Mouse (Mus musculus) brown adipose tissue, adult 24 weeks (tissue): ENCODE data around the gene Tmem30c. TPM values are rescaled to one million over a fixed set of nuclear protein-coding genes. Genes with fewer than 3 reads are reported as not detected.
"Not testable (repeated sequence)": the region's sequence is repeated elsewhere in the genome, so short reads cannot be mapped to it uniquely, and the experiment has no call there.

Source experiments
- H3K27ac ChIP-seq: fragments of 200-500 bp; replicated peaks from 2 replicates; pipeline ENCODE4 v1.5.1; 2012; ENCODE audit warnings: low read depth, mild to moderate bottlenecking, low read length
- H3K4me1 ChIP-seq: fragments of 200-500 bp; 2 replicates; pipeline ENCODE4 v1.6.1; 2012; ENCODE audit warnings: low read length, mixed read lengths; ENCODE audit not compliant: control insufficient read depth, insufficient read depth, insufficient read length
- H3K4me3 ChIP-seq: fragments of 200-500 bp; 2 replicates; pipeline ENCODE4 v1.5.1; 2012; ENCODE audit warnings: low read depth, mild to moderate bottlenecking, low read length, moderate library complexity; ENCODE audit not compliant: insufficient read depth
- polyA plus RNA-seq: library from polyadenylated mRNA; stranded (reverse); fragments of >200 nt; gene quantifications from 2 replicates; pipeline ENCODE4 v1.2.4, GENCODE M21; 2012; ENCODE audit not compliant: missing spikeins, insufficient read depth, insufficient read length

Tmem30c gene
- polyA plus RNA-seq, 1 experiment = not detected

GRCm38 (mm10) chr16:57268058-57268841, 24.4 kb downstream of the Tmem30c start:
- no peak overlapping the region for H3K27ac ChIP-seq
- no peak overlapping the region for H3K4me3 ChIP-seq
- H3K4me1 ChIP-seq = no peaks in the 10 kb centered on the region

DNA sequence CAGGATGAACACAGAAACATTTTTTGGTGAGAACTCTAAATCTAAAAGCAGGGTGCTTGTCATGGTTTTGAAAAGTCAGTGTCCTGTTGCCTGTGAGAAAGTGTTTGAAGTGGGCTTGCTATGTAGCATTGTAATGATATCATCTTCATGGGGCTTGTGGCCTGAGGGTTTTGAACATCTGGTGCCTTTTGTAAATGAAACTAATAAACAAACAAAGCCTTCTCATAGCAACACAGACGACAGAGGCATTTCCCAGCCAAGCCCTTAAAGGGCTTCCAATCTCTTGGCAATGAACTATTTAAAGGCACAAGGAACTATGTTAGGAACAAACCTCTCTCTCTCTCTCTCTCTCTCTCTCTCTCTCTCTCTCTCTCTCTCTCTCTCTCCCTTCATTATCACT, 25.6 kb downstream of the Tmem30c start:
- Histone ChIP-seq H3K4me1 (no peaks in the 10 kb centered on the region), H3K4me3 (no peak overlapping the region), H3K27ac (no peak overlapping the region)

DNA sequence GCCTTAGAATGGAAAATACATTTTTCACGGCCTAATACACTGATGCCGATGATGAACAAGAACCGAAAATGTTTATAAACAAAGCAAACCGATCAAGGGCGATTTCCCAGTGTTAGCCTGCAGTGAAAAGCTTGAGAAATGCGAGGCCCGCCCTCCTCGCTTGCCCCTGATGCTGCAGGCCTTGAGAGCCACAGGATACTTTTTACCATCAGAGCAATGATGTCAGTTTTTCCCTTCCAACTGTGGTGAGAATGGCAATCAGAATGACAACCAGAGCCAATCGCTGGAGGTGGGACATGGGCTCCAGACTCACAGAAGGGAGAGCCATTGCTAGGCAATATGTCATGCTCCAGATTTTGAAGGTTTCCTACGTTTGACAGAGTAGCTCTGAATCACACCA, 32.5 kb downstream of the Tmem30c start:
- Histone ChIP-seq H3K4me1 (no peaks in the 10 kb centered on the region), H3K4me3 (no peak overlapping the region), H3K27ac (no peak overlapping the region)

GRCm38 (mm10) chr16:57259356-57260083, 33.1 kb downstream of the Tmem30c start:
- Histone ChIP-seq H3K4me1 (no peaks in the 10 kb centered on the region), H3K4me3 (no peak overlapping the region), H3K27ac (no peak overlapping the region)

DNA sequence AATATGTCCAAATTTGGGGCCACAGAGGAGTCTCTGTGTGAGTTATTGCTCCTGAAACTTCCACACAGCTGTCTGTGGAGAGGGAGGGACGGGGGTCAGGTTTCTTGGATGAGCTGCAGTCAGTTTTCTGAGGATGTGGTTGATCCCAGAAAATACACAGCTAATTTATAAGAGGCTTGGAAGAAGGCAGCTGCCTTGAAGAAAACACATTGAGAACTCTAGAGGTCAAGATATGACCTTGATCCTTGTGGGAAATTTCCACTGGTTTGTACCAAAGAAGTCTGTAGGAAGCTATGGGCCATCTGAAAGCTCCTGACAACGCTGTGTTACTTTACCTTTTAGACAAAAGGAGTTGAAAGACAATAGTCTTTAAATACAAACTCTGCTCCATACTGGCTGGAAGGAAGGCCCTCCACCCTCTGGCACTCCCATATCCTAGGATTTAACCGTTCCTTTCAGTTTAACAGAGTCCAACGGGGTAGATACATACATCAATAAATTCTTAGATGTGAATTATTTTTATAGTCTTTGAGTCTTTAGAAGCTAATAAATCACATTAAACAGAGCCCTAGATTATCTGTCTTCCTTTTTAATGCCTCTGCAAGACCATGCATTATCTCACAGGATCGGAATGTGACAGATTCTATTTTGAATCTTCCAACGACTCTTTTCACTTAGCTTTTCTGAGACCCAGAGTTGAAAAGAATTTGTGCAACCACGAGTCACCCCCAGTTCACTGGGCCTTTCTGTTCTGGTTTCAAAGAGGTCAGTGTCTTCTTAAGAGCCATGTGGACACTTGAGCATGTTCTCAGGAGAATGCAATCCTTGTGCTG, 40.9 kb downstream of the Tmem30c start:
- Histone ChIP-seq H3K27ac (no peak overlapping the region; the same call in 1 of the 2 replicates), H3K4me3 (no peak overlapping the region), H3K4me1 (no peaks in the 10 kb centered on the region)

DNA sequence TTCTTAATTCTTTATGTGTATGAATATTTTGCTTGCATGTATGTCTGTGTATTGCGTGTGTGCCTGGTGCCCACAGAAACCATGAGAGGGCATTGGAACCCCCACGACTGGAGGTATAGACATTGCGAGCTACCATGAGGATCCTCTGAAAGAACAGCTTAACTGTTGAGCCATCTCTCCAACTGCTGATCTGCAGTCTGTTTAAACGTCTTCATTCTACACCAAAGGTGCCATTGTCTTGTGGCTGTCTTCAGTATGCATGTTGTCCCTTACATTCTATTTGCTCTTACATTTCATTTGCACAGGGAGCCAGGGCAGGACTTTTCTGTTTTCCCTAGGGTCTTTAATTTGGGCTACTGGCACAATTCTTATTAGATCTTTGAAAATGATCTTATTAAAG, 41.7 kb downstream of the Tmem30c start:
- H3K27ac ChIP-seq = no peak overlapping the region
- no peaks in the 10 kb centered on the region for H3K4me1 ChIP-seq
- no peak overlapping the region for H3K4me3 ChIP-seq

DNA sequence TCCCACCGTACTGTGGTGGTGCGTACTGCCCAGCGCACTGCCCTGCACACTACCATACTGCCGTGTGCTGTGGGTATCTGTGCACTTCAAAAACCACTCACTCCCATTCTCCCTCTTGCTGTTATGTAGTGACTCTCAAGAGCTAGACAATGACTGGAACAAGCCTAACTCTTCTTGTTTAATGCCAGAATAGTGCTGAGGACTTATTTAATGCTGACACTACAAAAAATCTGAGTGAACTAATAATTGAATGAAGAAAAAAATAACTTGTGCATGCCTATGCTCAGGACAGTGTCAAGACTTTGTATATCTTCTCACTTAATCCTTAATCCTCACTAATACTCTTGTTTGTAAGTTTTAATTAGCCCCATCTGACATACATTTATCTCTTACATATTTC, 45.2 kb downstream of the Tmem30c start:
- H3K27ac ChIP-seq = no peak overlapping the region
- no peak overlapping the region for H3K4me3 ChIP-seq
- no peaks in the 10 kb centered on the region for H3K4me1 ChIP-seq

DNA sequence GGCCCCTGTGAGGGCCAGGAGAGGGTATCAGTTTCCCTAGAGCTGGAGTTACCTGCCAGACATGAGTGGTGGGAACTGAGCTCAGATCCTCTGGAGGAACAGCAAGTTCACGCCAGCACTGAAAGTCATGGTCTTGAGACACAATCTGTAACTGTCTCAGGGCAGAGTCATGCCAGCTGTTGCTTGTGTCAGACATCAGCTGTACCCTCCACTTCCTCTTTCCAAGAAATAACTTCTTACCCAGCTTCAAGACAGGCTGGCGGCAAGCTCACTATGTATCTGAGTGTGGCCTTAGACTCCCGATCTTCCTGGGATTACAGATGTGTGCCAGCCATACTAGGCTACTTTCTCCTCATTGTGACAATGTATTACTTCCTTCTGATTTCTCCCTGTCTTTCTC, 46.1 kb downstream of the Tmem30c start:
- H3K4me1 ChIP-seq = no peaks in the 10 kb centered on the region
- H3K4me3 ChIP-seq = no peak overlapping the region
- H3K27ac ChIP-seq = no peak overlapping the region

DNA sequence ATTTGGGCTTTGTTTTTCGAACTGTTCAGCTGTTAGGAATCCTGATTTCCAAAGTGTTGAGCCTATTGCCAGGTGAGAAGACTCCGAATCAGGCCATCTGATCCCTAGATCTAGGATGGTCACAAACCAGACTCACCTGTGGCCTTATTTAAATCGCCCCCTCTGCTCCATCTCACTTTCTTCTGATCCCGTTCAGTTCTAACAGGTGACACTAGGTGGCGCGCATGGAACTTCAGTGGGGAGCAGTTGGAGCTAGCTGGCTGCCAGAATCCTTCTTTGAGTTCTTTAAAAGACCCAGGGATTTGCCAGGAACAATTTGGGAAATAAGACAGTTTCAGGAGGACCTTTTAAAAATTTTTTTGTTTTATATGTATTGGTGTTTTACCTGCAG, 48.8 kb downstream of the Tmem30c start:
- no peaks in the 10 kb centered on the region for H3K4me1 ChIP-seq
- no peak overlapping the region for H3K27ac ChIP-seq
- no peak overlapping the region for H3K4me3 ChIP-seq

GRCm38 (mm10) chr16:57243205-57243857, 49.3 kb downstream of the Tmem30c start:
- H3K4me3 ChIP-seq = no peak overlapping the region
- no peak overlapping the region for H3K27ac ChIP-seq
- no peaks in the 10 kb centered on the region for H3K4me1 ChIP-seq

DNA sequence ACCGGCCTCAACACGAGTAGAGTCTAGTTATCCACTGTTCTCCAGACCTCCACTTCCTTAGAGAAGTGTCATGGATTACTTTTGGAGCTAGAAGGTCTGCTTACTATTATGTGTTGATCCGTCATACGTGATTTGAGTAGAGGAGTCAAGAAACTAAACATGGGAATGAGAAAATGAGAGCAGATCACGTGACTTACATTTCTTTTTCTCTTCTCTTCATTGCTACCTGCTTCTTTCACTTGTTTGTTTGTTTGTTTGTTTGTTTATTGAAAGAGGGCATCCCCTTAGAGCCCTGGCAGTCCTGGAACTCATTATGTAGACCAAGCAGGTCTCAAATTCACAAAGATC, 49.8 kb downstream of the Tmem30c start:
- H3K4me1 ChIP-seq = no peaks in the 10 kb centered on the region

GRCm38 (mm10) chr16:57235871-57236510, 56.7 kb downstream of the Tmem30c start:
- H3K4me3 ChIP-seq = no peak overlapping the region
- no peak overlapping the region for H3K27ac ChIP-seq
- no peaks in the 10 kb centered on the region for H3K4me1 ChIP-seq

More for the DNA sequence above, 49.8 kb downstream of the Tmem30c start:
- Histone ChIP-seq H3K4me3 (no peak overlapping the region), H3K27ac (no peak overlapping the region)

DNA sequence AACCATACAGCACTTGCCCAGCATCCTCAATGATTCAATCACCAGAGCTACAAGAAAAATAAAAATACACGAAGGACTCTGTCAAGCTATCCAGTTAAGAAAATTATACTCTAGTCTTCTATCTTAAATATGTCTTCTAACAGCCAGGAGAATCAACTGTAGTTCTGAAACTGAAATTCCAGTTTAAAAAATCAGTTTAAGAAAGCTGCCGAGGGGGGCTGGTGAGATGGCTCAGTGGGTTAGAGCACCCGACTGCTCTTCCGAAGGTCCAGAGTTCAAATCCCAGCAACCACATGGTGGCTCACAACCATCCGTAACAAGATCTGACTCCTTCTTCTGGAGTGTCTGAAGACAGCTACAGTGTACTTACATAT, 60.7 kb downstream of the Tmem30c start:
- not testable (repeated sequence) for H3K4me1 ChIP-seq, H3K4me3 ChIP-seq, H3K27ac ChIP-seq

DNA sequence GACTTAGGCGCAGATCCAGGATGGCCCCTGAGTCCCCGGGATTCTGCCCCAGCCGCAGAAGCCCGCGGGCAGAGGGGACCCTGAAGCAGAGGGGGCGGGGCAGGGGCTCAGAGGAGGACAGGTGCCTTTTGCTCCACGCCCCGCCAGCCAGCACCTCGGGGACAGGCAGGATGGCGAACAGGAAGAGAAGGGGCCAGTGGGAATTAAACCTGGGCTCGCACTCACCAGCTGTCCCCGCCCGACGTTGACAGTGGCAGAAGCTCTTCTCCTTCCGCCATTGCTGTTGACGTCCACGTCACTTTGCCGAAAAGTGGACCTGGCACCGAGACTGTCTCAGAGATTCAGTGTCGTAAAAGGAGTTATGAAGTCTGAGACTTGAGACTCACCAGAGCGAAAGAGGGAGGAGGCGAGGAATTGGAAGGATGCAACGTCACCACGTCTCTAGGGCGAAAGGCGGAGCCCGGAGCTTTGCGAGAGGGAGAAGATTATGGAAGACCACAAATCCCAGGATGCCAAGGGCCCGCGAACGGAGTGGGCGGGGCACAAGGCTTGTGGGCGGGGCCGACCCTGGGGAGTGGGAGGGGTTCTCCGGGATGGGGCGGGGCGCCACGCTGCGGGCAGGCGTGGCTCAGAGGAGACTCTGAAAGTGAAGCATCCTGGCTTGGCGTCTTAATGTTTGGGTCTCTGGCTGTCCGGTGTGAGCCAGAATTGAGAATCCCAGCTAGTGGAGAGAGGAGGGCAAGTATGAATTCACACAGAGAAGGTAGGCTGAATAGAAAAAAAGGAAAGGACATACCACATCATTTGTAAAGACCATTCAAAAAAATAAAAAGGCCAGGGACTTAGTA, 61.4 kb downstream of the Tmem30c start, which contains the start of gene Tbc1d23:
Gene Tbc1d23, minus strand, starts transcription at position 416 of the 848 bp plus-strand sequence.
- H3K4me1 ChIP-seq = no peaks in the 10 kb centered on the region
- H3K27ac ChIP-seq = peak within 1 kb of the TSS; percentile 25
- H3K4me3 ChIP-seq = peak within 1 kb of the TSS; percentile 70
